Mouse (Mus musculus) B cell, adult 2 months (primary cell): ENCODE results near the gene Dpp6.

Experiments
- DNase-seq, 2 experiments: peaks; one replicate each; pipeline ENCODE4 v3.0.0; 2022

Dpp6 gene

DNA sequence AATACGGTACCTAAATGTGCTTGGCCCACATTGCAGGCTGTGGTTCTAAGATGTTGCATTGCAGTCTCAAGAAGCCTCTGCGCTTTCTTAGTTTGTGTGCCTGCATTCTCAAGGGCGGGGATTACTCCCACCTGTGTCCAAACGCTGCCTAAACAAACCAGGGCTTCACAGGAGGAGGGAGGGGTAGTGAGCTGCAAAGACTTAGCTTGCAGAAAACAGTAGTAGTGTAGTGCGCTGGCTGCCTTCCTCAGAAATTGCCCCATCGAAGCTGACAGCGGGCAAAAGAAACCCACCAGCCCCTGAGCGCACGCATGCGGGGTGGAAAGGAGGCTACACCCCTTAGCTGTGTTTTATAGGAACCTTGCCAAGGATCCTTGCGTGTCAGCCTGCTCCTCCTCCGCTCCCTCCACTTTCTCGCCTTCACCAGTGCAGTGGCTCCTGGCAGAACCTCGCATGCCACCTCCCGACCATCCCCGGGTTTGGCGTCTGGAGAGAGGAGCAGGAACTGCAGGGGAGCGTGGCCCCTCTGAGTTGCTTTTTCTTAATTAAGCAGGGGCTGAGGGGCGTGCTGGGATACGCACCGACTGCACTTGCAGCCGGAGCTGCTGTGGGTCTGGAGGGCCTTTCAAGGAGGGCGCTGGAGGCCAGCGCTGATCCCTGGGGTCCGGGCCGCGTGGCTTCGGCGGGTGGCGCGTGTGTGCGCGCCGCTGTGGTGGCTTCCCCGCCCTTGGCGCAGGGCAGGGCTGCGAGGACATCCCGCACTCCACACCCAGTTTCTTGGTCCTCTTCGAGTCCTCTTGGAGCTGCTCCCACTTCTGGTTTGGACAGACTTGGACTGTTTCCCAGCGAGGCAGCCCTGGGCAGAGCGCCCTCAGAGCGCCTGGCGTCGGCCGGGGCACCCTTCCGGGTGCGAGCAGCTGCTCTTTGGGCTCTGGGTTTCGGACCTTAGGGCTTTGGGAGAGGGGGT is at the start of gene Dpp6:
Gene Dpp6, plus strand, starts transcription at position 229 of the 967 bp plus-strand sequence.
- DNase-seq: no peak

DNA sequence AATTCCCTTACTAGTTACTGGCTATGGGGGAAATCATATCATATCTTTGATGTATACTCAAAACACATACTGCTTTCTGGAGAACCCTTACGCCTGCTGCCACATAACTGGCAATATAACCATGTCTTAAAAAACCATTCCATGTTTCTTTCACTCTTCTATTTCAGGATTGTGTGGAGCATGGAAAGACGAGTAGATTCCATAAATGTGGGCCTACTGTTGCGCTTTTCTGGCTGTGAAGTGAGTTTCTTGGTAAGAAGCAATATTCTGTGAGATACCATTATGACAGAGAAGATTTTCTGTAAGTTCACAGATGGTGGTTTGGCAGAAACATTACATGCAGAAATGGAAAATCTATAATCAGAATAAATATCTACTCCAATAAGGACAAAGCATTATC is 33.0 kb upstream of the Dpp6 start:
- DNase-seq: no peak

DNA sequence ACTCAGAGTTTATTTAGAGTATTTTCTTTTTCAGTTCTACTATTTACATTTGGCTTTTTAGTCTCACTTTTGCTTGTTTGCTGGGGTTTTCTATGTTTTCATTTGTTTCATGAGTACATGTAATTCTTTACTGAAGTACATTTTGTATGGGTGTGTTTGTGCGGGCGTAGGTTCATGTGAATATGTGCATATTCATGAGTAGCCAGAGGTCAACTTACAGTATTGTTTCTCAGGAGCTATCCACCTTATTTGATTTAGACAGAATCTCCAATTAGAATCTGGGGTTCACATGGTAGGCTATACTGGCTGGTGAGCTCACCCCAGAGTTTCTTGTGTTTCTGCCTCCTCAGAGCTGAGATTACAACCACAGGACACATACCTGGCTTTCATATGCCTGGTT is 21.5 kb upstream of the Dpp6 start:
- DNase-seq: no peak

GRCm38 (mm10) chr5:26835972-26836371 is 19.0 kb downstream of the Dpp6 start:
- no peak for DNase-seq

GRCm38 (mm10) chr5:26841151-26841550 is 24.1 kb downstream of the Dpp6 start:
- DNase-seq: no peak

GRCm38 (mm10) chr5:26854746-26855145 is 37.7 kb downstream of the Dpp6 start:
- no peak for DNase-seq

DNA sequence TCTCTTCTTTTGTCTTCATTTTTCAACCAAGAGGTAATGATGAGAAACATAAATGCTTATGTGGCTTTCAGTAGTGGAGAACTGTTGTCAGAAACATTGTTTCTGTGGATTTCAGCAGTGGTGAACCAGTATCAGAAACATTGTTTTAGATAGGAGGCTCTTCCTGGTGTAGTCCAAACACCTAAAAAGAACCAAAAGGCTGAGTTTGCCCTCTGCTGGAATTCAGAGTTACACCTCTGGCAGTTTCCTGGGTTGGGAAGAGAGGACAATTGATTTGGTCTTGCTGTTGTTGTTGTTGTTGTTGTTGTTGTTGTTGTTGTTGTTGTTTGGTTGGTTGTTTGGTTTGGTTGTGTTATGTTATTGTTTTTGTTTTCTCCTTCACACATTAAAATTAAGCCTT is 58.4 kb downstream of the Dpp6 start:
- DNase-seq: no peak

DNA sequence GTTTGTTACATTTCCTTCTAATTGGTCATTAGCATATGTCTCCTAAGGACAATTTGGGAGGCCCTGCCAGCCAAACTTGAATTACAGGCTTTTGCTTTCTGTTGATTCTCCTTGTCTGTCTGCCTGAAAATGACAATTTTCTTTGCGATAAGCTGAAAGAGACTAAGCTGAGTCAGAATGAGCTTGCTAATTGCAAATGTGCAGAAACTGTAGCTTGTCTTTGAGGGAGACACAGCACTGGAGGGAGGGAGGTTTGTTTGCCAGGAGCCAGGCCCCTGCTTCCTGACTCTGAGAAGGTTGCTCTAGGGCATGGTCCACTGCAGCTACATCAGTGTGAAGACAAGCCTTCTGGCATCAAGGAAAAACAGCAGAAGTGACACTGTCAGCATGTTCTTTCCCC is 70.5 kb downstream of the Dpp6 start:
- no peak for DNase-seq

DNA sequence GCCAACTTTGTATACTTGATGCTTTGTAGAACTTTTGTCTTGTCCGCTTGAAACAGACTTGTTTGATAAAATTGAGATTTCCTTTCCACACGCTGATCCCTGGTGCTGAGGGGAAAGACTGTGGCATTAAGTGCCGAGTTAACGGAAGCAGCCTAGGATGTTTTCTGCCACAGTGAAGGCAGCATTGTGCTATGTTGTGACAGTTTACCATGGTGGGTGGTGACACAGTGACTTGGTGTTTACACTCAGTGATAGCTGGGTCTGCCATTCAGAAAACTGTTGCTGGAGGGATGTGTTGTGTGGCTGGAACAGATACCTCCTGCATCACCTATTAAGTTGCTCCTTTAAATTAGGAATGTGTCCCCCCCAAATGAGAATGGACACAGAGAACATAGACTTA is 71.1 kb downstream of the Dpp6 start:
- no peak for DNase-seq

GRCm38 (mm10) chr5:26894346-26894745 is 77.3 kb downstream of the Dpp6 start:
- DNase-seq: no peak

DNA sequence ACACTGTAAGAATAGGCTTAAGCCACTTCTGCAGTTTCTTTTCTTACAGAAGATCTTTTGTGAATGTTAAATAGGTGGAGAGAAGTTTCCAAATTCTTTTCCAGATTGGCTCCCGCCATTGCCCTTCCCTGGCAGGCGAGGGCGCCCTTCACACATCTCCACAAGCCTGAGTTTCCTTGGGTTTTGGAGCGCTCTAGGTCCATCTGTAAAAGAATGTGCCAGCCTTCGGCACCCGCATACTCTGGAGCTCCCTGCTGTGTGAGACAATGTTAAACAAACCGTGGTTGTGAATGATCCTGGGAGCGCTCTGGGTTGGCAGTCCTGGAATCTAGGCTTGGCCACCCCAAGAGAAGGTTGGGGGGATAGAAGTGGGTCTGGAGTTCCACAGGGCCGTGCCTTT is 86.8 kb downstream of the Dpp6 start:
- no peak for DNase-seq

DNA sequence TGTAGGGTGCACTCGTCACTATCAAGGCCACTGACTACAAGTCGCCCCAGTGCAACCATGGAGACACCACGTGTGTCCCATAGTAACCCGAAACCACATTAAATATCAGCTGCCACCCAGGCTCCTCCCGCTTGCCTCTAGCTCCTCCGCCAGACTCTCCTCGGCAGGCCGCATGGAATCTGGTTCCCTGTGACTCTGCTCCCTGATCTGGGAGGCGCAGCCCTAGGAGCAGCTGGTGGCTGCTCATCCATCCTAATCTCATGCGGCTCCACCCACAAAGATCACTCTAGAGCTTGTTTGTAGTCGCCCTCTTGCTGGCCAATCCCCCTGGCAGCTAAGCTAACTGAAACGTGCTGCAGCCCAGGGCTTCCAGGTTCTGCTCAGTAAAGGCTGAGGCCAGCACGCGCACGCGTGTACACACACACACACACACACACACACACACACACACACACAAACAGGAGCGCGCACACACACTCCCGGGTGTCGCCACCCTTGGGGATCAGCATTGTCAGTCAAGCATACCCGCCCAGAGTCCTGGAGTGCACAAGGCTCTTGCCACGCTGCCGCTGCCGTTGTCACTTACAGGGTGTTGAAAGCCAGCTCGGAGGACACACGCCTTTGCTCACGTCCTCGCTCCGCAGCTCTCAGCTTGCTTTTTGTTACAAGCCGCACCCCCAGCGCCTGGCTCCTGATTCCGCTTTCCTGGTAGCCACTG is 87.5 kb downstream of the Dpp6 start:
- no peak for DNase-seq

DNA sequence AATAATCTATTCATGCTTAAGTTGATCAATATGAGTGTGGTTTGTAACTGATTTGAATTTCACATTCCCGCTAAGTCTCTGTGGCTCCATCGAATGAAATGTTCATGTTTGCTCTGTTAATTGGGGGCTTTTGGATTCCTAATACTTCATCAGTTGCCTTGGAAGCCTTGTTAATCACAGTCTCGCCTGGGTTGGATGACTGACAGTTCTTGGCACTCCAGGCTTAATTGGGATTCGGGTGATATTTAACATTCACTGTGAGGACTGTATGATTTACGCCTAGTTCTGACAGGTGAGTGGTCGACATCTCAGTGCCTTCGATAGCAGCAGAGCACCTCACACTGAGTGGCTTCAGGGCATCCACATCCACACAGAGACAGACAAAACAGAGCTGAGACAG is 90.1 kb downstream of the Dpp6 start:
- no peak for DNase-seq

GRCm38 (mm10) chr5:26908612-26909011 is 91.6 kb downstream of the Dpp6 start:
- no peak for DNase-seq

GRCm38 (mm10) chr5:26910353-26910752 is 93.3 kb downstream of the Dpp6 start:
- DNase-seq: no peak

GRCm38 (mm10) chr5:26911965-26912364 is 95.0 kb downstream of the Dpp6 start:
- no peak for DNase-seq

GRCm38 (mm10) chr5:26918763-26919162 is 101.8 kb downstream of the Dpp6 start:
- DNase-seq: no peak

GRCm38 (mm10) chr5:26924552-26924951 is 107.5 kb downstream of the Dpp6 start:
- DNase-seq: no peak

GRCm38 (mm10) chr5:26932413-26933122 is 115.6 kb downstream of the Dpp6 start:
- no peak for DNase-seq

DNA sequence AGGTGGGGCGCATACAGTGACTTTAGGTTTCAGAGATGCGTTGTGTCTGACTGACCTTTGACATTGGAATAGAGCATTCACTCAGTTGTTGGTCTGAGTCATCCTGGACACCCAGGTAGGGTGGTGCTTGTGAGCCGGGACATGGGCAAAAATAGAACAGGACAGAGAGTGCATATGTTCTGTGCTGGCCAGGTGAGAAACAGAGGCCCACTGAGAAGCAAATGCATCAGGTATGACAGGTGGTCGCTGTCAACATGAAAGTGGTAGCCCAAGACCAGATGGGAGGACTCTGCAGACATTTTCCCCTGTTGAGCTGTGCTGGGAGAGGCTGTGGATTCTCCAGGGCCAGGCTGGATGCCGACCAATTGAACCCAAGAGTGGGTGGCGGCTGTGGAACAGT is 117.9 kb downstream of the Dpp6 start:
- DNase-seq: no peak

DNA sequence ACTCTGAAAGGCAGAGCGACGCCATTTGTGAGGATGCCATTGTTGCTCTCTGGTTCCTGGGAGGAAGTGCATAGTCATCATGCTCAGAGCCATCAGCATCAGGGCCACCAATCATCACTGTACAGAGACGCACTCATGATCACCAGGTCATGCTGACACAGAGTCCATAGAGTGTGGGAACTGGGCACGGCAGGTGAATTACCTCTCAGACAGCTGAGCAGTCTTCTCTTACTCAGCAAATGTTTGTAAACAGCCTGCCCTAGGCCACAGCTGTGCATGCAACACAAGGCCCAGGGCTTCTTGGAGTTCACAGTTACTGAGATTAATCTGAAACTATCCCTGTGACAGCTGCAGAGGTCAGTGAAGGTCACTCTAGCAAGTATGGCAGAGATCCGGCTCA is 124.5 kb downstream of the Dpp6 start:
- no peak for DNase-seq

- no peak for DNase-seq
Observed at GRCm38 (mm10) chr5:26945169-26945920, 128.3 kb downstream of the Dpp6 start.
